Mouse (Mus musculus) heart, adult 8-10 months (tissue): Measurements from ENCODE around the gene Wasl. TPM values are rescaled to one million over a fixed set of nuclear protein-coding genes. Genes with fewer than 3 reads are reported as not detected.

Experiments
- DNase-seq: peaks from one replicate; pipeline ENCODE4 v3.0.0; 2022; ENCODE audit warnings: low spot score
- total RNA-seq, 4 experiments: library from RNA; stranded (reverse); gene quantifications; 2 replicates each; pipeline ENCODE4 v1.2.4; 2022

The Wasl gene
- total RNA-seq, 4 experiments from 2014 or later: 23.5 to 27.0 (median 25.3) TPM

DNA sequence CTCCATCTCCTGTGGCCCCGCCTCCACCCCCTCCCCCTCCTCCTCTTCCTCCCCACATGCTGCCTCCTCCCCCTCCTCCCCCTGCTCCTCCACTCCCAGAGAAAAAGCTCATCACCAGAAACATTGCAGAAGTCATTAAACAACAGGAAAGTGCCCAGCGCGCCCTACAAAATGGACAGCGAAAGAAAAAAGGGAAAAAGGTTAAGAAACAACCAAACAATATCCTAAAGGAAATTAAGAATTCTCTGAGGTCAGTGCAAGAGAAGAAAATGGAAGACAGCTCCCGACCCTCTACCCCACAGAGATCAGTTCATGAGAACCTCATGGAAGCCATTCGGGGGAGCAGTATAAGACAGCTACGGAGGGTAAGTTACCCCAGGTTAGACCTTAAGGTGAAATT lies 60.5 kb downstream of the Wasl start:
- no peak for DNase-seq

DNA sequence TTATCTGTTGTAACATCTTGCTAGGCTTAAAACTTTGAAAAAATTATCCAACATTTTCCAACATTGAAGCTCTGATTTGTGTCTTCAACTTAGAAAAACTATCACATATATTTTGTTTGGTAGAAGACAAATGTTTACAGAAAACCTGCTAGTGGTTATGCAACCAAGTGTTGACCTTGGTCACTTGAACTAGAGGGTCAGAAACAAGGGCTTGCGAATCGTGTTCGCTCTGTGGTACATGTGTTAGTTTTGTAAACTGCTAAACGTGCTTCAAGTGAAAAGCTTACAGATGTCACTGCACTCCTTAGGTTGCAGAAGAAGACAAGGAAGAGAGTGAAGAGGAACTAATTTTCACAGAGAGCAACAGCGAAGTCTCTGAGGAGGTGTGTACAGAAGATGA lies 61.8 kb downstream of the Wasl start:
- DNase-seq: no peak

DNA sequence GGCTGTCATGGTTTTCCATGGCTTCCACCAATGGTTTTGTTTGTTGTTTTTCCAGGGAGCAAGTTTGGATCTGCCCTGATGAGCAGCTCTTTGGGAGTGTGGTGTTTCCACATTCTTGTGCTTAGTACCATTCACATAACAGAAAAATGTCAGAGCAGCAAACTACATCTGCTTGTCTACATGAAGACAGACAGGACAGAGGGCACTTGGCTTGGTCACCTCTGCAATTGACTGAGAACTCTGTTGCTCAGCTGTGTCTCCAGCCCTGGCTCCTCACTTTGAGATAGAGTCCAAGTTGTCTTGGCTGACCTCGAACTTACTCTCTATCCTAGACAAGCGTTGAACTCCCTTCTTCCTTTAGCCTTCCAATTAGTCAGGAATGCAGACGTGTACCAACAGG lies 62.5 kb downstream of the Wasl start:
- no peak for DNase-seq

DNA sequence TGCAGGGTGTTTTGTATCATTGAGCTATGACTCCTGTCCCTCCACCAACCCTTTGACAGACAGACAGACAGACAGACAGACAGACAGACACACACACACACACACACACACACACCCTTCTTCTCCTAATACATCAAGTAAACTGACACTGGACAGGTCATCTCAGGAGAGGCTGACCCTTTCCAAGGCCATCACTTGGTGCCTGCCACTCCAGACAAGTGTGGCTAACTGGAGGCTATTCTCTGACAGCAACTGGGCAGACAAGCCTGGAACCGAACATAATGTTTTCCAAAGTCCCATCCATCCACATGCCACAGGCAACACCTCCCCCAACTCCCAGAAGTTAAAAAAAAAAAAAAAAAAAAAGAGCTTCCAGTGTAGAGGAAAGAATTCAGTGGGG lies 63.1 kb downstream of the Wasl start:
- no peak for DNase-seq

DNA sequence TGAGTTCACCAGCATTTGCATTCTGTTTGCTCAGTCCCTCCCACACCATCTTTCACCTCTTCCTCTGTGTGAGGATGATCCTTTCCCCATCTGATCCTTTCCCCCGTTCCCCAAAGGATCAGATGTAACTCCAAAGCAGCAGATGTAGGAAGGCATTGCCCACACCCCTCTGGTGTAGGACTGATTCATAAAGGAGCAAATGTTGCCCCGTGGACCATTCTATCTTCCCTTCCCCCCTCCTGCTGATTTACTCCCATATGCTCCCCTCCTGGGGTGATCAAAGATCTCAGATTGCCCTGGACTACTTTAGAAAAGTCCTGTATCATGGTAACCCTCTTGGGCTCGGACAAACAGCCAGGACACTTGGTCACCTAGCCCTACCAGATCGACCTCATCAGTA lies 64.1 kb downstream of the Wasl start:
- DNase-seq: no peak

DNA sequence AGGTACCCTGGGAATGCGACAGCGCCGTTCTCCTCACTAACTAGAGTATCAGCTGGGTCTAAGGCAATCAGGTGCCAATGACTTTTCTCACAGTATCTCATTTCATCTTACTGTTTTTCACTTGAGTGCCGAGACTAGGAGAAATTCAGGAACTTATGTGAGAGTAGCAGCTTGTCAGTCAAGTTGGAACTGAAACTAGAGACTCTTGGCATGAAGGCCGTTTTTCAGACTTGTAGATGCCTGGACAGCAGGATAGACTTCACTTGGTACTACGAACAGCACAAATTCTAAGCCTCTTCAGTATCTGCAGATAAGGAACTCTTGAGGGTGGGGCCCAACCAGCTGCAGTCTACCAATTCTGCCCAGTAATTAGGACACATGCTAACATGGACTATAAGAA lies 64.7 kb downstream of the Wasl start:
- DNase-seq: no peak

DNA sequence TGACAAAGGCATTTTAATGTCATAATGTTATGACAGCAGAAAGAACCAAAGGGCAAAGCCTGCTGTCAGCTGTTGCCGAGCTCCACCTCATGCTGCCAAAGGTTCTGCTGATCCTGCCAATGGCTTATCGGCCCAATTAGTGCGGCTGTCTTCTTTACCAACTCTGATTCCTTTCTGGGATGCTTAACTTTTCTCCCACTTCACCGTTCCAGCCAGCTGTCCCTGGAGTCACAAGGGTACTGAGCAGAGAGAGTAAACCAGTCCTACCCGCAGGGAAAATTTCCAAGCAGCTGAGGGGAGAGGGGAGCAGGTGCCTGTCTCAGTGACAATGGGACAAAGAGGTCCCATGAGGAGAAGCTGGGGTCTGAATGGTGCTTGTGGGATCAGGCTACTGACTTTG lies 65.2 kb downstream of the Wasl start:
- DNase-seq: no peak

DNA sequence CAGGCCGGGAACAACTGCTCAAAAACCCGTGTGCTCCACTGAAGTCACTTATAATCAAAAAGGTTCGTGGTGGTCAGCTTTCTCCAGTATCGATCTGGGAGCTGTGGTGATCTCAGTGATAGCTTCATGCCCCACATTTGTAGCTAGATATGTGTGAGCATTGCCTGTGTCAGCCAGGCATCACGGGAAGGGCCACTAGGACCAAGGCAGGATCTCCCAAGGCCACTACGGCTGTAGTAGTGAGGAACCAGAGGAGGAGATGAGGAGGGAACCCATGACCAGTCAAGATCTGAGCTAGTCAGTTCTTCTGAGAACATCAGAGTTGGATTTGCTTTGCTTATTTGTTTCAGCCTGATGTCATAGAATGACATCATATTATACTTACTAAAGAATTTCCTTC lies 65.6 kb downstream of the Wasl start:
- DNase-seq: no peak

DNA sequence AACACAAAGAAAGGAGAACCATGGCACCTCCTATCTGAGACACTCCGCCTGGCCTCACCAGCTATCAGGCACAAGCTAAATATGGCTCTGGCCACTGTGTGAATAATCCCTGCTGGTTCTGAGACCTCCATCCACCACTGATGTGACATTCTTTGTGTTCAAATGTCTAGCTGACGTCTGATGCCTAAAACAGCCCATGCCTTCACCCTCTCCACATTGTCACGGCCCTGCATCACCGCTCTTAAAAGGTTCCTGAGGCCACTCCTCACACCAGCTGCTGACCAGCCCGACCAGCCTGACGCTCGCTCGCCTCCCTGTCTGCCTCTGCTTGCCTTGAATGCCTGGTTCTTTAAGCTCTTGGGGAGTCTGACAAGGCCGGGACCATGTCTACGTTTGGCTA lies 67.3 kb downstream of the Wasl start, which contains the start of gene Lmod2:
Gene Lmod2 (plus strand): TSS at position 263 of the 400 bp plus-strand sequence.
- DNase-seq: peak; percentile 76

DNA sequence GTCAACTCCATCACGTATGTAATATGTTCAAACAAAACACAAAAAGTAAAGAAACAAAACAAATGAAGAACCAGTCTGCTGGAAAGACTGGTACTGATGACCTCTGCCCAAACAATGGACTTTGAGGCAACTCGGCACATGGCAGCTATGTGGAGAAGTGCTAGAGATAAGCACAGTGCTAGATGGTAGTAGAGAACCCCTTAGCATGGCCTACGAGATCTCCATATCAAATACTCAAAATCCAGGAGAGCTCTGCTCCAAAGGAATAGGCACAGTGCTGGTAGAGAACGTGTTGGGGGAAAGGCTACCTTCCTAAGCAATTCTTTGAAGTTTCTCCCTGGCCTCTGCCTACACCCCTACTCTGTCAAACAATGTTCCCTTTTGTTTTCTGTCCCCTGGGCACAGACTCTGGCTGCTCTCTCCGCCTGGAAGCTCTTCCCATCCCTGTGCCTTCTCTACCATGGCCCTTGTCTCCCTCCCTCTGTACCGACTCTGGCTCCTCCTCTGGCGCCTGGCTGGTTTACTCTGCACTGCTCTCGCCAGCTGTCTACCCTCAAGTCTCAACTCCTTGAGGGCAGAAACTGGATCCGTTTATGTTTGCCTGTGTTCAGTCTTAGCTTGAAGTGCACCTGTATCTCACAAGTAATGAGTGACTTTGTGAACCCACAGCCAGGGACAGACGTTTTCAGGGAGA lies 73.1 kb downstream of the Wasl start:
- DNase-seq: no peak

DNA sequence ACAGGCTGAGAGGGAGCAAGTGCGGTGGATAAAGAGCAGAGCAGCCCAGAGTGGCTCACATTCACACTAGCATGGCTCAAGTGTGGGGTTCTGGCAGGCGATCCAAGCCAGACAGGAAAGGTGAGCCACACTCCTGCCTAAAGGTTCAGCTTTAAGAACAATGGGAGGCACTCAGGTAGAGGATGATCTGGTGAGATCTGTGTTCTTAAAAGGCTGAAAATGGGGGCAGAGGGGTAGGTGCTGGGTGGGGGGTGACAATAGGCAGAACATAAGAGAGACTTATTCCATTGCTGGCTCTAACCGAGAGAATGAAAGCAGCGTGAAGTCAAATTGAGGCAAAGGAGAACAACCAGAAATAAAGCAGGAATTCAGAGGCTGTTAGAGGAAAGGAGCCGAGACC lies 74.5 kb downstream of the Wasl start:
- DNase-seq: no peak

DNA sequence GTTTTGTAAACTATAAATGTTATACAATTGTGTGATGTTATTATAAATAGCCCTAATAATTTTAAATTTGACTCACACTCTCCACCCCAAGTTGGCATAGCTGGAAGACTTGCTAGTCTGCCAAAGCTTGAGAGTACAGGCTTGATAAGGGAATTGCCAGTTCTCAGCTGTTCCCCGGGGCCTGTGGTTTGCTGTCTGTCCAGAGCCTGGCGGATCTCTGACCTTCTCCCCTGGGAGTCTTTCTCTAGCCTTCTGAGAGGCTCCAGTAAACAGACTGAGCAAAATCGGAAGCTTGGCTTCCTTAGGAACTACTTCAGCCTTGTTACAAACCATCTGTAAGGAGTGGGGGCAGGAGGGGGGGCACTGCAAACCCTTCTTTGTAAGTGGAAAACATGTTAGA lies 77.9 kb downstream of the Wasl start:
- peak; percentile 92 for DNase-seq

DNA sequence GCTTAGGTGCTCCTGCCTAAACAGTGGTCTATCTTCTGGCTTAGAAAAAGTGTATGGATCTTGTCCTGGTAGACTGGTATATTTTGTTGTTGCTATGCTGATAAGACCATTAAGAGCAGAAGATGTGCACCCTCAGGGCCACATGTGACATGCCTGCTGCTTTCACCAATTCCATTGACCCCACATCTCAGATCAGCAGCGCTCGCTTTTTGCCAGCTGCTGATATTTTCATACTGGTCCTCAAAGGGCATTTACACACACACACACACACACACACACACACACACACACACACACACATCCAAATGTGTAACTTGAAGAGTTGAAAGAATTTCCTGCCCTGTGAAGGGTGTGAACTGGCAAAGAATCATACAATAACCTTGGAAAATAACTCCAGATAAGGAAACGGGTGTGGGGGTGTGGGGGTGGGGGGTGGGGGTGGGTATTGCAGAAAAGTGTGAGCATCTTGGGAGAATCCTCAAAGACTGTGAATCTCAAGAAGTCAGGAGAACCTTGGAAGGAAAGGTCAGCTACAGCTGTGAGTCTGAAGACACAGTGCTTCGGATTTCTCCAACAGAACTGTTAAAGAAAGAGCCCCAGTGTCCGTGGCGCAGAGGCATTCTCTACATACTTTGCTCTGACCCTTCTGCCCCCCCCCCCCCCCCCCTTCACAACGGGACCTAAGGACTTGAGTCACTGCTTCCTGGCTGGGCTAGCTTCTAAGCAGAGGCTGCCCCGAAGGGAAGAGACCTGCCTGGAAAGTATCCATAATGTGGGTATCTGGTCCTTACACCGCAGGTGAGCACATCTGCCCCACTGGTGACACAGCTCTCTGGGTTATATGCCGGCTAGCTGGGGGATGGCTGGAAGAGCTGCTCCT lies 79.1 kb downstream of the Wasl start:
- DNase-seq: no peak

DNA sequence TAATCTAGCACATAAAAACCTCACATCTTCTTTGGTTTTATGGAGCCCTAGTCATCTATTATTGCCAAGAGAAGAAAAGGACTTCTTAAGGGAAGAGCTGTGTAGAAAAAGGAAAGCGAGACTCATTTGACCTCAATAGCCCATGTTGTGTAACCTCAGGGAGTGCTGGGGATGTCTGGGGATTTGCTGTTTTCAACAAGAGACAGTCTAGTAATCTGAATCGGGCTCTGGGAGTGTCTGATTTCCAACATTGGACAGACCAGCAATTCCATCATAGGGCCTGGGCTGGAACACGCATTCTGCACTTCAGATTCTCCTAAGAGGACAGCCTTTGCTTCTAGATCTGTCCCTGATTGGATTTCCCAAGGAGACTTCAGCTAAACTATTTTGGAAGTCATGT lies 81.4 kb downstream of the Wasl start:
- peak; percentile 63 for DNase-seq

DNA sequence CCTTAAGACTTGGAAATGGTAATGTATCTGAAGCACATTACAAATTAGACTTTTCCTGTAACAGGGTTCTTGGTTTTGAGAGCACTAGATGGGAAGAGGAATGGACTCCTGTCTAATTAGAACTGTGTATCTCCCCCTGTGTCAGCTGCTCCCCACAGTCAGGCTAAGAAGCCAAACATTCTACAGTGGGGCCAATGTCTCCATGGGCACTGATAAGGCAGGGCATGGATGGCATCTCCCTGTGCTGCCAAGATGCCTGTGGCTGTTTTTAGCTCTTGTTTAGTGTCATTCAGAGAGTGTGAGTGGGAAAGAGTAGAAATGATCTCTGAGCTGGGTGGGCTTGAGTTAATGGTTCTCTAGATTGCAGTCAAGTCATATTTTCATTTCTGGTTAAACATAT lies 91.5 kb downstream of the Wasl start:
- peak; percentile 62 for DNase-seq

DNA sequence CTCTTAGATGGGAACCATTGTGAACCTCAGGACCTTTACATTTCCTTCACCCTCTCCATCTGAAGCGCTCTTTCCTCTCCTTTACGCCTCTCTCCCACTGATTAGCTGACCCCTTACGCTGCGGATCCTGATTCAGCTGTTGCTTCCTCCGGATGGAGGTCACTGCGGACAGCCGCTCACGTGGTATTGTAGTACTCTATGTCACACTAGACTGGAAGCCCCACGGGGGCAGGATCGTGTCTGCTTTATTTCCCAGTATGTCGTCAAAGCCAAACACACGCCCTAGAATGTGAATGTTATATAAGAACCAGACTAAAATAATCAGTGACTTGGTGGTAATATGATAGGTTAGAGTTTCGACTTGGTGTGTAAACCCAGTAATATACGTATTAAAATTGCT lies 92.4 kb downstream of the Wasl start:
- no peak for DNase-seq

DNA sequence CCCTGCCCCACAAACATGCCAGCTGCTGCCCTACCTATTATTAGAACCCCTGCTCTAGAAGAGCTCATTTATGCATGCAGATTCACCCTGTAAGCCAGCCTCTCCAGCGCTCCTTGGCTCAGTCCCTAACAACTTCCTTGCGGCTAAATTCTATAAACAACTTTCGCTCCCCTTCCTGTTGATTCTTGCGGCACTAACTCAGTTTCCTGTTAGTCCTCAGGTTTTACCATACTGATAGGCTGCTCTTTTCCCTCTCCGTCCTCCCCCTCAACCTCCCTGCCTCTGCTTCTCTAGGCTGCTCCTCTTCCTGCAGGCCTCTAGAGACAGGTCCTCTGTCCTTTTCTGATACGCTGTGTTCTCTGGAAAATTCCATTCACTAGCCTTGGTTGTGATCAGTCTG lies 93.7 kb downstream of the Wasl start:
- peak; percentile 65 for DNase-seq

DNA sequence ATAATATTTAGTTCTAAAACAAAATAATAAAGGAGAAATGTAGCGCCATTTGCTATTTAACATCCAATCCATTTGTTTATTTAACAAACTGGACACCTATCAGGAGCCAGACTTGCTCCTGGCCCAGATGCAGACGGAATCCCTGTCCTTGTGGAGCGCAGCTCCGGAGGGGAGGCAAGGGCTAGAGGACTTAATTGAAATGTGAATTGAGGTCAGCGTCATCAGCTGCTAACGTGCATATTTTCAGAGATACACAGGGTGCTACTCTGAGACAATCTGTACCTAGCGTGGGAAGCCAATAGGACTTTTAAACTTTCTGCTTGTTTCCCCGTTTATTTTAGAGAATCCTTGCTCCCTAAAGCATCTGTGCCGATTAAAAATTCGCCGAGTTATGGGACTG lies 94.5 kb downstream of the Wasl start:
- DNase-seq: no peak

DNA sequence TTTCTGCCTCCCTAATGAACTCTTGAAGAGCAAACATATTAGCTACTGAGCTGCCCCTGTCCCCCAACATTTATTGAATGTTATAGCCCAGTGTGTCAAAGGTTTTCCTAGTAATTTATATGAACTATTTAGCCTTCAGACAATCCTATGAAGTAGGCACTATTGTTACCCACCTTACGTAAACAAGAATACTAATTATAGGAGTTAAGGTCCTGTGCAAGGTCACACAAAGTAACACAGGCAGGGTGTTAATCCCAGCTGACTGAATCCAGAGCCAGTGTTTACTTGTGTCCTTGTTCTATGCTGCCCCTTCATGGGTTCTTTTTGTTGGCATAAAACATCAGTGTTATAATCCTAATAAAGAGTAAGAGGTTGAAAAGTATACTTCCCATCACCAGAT lies 95.1 kb downstream of the Wasl start:
- DNase-seq: no peak

DNA sequence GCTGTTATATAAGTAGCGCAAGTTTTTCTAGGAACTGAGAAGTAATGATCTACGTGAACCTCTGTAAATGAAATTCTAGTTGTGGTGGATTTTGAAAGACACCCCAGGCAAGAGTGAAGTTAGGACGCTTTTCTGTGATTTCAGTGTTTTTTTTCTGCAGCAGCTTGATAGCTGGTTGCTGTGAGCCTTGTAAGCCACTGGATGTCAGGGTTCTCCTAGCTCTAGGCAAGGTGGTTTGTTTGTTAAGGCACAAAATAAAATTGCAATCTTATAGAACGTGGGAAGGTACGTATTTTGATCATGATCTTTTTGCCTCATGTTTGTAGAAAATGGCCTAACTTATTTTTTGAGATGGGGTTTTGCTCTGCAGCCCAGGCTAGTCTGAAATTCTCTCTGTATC lies 95.8 kb downstream of the Wasl start:
- DNase-seq: no peak

DNA sequence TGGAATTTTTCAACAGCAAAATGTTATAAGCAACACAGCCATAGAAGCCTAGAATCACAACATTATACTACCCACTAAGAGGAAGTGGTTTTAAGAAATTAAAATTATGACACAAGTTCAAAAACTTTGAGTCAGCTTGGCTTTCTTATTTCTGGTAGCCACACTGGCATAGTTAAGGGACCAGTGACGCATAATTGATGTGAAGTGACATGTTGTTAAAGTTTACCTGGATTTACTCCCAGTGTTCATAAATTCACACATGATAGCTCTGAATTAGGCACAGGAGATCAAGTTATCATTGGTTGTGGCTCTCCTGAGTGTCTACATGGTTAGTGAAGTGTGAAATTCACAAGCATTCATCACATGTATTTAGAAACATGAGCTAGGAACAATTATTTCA lies 99.9 kb downstream of the Wasl start:
- no peak for DNase-seq

DNA sequence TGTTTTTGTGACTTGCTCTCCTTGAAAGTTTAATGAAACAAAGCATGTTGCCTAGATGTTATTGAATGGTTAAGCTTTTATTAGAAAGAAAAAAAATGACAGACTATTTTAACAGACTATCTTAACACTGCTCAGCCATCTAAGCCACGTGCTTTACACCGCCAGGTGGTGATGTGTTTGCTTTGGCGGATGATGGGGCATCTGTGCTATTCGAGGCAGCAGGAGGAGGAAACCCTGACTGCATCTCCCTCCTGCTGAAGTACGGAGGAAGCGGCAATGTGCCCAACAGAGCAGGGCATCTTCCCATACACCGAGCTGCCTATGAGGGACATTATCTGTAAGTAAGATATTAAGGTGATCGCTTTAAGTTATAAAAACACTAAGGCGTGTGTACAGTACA lies 100.7 kb downstream of the Wasl start:
- no peak for DNase-seq
